Mouse (Mus musculus): Measurements from ENCODE around the gene Polr3b.

Gene Polr3b

DNA sequence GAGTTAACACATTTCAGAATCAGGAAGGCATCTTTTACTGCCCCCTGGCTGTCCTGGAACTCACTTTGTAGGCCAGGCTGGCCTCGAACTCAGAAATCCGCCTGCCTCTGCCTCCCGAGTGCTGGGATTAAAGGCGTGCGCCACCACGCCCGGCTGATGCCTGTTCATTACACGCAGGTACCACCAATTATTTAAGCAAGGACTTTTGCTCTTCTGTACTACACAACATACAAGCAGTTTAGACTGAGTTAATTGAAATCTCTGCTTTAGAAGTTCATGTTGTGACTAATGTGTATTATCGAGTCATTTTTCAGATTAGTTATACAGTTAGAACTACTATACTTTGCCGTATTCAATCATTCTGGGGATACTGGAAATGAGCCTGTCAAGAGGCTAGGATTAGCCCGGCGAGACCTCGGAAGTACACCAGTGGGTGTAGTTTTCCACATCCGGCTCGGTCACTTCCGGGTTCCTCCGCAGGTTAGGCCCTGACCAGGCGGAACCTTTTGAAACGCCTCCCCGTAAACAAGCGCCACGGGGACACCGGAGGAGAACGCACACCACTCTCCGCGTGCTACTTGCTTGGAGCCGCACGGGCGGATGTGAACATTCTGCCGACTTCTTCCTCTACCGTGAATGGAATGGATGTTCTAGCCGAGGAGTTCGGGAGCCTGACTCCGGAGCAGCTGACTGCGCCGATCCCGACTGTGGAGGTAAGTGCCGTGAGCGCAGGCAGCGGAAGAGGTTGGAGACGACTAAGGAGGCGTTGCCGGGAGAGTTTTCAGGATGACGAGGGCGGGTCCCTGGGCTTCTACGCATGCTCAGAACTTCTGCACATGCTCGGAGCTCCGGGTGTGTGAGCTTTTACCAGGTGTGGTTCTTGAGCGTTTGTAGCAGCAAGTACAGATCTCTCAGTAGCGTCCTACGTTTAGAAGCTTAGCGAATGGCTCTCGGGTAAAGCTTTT lies at the start of gene Polr3b:
TSS of gene Polr3b (plus strand) at position 467 of the 965 bp plus-strand sequence.
- DNase-seq (ENCODE audit: low spot score), result peak; percentile 96

DNA sequence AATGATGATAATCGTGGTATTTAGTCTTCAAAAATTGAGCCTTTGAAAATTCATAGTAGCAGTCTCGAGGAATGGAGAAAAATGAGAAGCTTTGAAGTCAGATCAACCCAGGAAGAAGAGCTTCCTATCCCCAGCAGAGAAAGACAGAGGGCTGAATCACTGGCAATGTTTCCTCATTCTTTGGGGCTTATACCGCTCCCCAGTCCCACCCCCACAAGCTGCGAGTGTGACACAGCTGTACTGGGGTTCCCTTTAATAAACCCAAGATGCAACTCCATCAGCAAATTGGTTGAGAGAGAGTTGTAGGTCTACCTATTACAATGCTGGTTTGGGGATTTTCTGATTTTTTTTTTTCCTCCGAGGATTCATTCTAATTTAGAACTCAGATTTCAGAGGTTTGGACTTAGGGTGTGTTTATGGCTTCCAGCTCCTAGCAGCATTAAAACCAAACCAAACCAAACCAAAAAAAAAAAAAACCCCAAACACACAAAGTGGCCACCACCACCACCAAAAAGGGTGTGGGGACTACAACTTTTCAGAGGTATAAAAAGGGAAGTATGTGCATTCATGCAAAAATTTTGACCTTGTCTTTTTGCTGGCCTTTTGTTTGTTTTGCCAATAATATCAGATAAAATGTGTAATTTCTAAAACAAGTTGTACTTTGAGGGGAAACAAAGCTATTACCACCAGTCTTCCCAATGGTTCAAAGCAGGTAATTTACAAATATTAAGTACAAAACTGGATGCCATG lies 48.2 kb upstream of the Polr3b start:
- no peak for DNase-seq (ENCODE audit: low spot score)

DNA sequence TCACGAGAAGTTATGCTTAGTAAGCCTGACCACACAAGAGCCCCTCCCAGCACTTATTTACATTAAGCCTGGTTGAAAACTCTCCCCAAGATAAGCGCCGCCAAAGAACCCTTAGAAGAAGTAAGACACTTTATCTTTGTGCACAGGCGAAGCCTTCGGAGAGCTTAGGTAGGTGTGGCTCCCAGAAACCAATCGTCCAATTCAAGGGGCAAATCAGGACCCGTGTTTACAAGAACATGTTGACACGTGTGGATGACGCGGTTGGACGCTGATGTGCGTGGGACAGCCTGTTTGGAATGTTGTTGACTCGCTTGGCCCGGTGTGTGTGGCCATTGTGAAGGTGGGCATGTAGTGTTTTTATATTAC lies 46.1 kb upstream of the Polr3b start:
- DNase-seq (ENCODE audit: low spot score), result no peak

DNA sequence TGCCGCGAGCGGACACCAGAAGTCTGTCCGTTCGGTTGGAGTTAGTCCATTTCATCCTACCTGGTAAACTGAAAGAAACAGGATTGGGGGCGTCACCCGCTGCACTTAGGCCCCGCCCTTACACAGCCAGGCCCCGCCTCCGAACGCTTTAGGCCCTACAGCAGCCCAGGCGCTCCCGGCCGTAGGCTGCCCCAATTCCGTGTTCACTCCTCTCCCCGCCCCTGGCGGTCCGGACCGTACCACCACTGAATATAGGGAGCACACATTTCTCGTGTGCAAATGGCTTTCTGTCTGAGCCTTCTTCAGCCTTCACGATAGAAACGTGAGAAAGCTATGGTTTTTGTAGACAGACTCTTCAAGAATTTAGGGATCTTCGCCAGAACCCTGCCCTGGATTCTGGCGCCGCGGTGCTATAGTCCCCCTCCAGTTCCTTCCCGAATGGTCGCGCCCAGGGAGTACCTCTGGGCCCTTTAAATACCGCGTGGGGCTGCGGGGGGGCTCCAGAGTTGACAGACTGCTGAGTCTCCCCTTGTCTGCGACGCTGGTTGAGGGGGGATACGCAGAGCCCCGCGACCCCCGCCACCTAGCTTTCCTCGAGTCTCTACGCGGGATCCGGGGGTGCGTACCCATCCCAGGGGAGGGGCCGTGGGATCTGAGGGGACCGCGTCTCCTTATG lies 45.6 kb upstream of the Polr3b start, which contains the start of gene Tcp11l2:
TSS of gene Tcp11l2 (plus strand) at position 232 of the 676 bp plus-strand sequence.
- DNase-seq (ENCODE audit: low spot score), result peak; percentile 96

DNA sequence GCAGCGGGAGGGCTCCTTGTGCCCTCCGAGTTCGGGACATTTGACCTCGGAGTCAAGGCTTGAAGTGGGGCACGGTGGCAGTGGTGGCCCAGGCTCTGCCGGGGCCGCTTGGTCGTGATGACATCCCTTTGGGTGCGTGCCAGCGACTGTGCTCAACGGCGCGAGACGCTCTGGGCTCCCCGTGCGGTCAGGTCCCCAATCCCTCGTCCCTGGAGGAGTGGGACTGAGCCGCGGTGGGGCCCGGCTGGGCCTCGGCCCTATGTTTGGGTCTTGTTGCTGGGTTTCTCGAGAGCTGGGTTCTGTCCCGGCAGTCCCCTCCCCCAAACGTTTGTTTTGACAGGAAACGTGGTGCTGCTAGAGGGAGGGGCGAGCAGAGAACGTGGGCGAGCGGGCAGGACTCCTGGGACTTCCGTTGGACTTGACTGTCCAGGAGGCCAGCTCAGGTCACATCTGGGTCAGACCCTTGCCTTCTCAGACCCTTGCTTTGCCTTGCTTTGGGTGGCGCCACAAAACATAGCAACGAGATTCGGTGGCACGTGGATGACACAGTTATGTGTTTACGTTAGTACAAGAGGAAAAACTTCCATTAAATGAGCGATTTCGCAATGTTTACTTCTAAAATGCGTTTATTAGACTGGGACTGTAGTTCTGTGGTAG lies 44.9 kb upstream of the Polr3b start:
- peak; percentile 93 for DNase-seq (ENCODE audit: low spot score)

DNA sequence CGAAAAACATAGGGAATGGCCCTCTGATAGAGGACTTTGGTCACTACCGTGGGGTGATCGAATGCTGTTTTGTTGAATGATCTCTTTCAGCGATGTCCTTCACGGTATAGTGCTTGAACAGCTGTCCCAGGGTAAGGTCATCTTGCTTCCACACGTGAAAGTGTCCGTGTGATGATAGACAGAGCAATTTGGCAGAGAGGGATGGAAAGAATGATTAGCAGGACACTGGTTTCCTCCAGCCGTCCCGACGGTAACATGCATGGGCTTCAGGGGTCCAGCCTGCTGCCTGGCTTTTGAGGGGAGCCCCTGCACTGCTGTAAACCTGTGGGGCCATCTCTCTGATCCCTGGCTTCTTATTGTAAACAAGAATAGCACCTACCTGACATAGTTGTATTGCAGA lies 43.4 kb upstream of the Polr3b start:
- no peak for DNase-seq (ENCODE audit: low spot score)

DNA sequence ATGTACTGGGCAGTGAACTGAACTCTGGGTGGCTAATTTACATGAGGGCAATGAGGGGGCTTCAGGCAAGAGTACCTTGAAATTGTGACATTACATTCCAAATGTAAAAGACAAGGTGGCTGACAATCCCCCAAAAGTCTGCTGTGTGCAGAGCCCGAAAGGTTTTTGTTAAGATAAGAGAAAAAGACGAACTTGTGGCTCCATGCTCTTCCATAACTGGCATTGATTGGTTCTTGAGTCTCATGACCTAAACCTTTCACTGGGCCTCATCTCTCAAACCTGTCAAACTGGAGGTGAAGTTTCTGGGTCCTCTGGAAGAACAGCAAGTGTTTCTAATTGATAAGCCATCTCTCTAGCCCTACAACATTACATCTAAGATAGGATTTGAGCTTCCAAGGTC lies 42.6 kb upstream of the Polr3b start:
- no peak for DNase-seq (ENCODE audit: low spot score)

DNA sequence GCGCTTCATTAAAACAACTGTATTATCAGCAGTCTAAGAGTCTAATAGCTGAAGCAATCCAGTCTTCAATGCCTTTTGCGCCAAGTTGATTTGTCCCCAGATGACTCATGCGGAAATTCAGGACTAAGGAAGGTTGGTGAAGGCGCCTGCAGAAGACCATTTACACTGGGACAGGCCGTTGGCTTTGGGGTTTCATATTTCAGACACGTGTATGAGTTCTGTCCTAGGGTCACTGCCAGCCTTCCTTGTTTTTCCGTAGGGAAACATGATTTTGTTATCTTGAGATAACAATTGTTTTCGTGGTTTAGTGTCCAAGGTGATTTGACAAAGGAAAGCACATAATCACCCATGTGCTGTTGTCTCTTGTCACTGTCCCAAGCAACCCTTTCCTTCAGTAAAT lies 40.9 kb upstream of the Polr3b start:
- no peak for DNase-seq (ENCODE audit: low spot score)

DNA sequence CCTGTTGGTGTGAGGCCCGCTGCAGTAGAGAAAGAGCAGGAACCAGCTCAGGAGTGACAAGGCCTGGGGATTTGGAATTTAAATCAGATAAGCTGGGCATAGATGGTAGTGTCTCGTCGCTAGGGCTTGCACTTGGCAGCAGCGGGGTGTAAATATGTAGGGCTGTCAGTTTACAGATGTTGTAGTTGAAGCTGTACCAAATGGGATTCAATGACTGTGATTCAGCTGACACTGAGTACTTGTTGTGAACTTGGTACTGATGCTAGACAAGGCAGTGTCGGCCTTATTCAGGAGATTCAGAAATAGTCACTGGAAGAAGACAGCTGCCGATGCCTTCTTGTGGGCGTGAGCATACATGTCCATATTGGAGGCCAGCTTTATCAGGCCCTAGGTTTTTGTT lies 39.9 kb upstream of the Polr3b start:
- DNase-seq (ENCODE audit: low spot score), result no peak

DNA sequence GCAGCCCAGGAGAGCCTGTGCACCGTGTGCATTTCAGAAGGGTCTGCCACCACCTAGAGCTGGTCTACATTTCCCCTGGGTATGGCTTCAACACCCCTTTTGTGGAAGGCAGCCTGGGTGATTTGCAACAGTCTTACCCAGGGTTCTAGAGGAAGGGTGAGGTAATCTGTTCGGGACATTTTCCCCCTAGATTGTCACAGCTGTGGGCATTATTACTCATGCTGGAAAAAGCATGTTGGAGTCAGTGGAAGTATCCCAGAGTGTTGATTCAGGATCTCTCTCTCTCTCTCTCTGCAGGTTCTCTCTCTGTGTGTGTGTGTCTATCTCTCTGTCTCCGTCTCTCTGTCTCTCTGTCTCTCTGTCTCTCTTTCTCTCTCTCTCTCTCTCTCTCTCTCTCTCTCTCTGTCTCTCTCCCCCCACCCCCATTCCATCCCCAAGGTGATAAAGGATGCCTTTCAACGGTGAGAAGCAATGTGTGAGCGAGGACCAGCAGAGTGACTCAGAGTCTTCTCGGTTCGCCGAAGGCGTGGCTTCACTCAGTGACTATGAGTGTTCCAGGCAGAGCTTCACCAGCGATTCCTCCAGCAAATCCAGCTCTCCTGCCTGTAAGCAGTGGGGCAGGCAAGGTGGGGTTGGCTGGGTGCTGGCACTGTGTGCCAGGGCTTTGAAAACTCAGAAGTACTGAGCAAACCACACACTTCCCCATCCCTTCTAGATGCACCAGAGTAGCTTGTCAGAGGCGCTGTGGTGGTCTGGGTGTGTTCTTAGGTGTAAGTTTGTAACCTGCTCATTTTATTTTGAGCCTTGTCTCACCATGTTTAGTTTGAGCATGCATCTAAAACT lies 37.4 kb upstream of the Polr3b start:
- no peak for DNase-seq (ENCODE audit: low spot score)

DNA sequence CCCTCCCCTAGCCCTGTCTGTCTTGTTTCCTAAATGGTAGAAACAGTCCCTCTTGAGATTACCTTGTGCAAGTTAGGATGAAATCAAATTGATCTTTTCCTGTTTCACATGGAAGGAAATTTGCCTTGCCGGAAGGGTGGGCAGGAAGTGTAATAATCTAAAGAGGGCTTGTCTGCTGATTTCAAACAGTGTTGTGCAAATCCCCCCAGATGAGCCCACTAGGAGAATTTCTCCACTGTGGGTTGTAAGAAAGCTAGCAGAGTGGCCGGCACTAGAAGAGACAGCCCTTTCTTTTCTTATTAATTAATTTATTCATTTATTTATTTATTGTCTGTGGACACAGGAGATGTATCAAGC lies 36.8 kb upstream of the Polr3b start:
- DNase-seq (ENCODE audit: low spot score), result no peak

DNA sequence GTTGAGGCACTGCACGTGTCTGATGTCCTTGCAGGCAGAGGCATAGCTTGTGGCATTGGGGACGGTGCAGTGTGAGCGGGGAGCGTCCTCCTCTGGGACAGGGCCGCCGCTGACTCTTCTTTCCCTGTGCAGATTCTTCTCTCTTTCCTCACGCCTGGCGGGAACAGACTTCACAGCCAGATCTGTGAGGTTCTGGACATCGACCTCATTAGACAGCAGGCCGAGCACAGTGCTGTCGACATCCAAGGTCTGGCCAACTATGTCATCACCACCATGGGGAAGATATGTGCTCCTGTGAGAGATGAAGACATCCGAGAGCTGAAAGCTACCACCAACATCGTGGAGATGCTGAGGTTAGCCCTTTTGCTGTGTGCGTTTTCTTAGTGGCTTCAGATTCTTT lies 31.1 kb upstream of the Polr3b start:
- DNase-seq (ENCODE audit: low spot score), result no peak

DNA sequence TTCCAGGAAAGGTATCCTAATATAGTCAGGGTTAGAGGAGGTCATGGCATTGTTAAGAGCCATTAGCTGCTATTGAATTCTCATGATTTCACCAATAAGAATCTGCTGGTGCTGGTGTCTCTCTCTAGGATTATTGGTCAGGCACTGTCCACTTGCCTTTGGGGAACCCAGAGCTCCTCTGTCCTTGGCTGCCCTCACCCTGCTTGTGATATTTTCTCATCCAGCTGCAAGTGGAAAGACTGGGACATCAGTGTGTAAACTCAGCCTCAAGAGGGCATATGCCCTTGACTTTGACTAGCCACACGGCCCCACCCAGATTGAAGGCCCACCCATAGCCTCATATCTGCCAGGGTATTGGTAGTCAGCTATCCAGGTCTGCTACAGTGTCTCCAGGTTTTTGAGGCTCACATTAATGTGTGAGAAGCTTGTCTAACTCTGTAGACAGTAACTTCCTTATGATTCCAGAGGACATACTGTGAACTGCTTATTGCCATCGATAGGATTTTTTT lies 30.4 kb upstream of the Polr3b start:
- DNase-seq (ENCODE audit: low spot score), result no peak

DNA sequence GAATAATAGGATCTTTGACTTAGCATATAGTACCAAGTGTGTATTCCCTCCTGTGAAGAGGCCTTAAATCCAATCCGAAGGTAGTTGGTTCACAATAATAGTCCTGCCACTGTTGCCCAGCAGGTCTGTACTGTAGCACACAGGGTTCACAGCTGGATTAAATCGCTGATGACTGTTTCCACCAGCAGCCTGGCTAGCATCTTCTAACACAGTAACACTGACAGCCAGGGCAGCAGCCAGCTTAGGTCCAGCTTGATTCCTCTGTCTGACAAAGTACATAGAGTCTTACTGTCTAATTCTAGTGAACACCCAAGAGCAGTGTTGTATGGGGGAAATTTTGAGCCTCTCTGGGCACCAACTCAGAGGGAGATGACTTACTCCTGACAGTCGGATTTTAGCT lies 29.3 kb upstream of the Polr3b start:
- DNase-seq (ENCODE audit: low spot score), result peak; percentile 26

DNA sequence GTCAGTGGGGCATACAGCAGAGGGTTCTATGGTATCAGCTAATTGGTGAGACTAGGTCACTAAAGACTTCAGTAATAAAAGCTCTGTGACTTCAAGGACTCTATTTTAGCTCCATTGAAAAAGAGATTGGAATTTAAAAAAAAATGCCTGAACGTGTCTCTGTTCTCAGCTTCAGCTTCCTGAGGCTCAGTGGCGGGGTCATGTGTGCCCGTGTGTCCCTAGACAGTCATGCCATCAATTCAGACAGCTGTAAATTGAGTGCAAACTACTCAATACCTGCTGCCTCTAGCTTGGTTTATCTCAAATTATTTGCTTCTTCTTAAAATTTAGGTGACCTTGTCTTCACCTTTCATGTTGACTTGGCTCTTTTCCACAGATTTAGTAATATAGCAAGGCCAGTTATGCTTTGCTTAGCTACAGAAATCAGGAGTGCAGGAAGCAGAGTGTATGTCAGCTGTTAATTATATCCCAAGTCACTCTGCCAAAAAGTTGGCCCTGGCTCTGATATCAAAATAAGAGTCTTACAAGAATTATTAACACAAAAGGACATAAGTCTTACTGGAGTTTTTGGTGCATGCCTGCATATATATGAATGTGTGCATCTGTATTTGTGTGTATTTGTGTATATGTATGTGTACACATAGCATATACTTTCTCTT lies 24.8 kb upstream of the Polr3b start:
- peak; percentile 41 for DNase-seq (ENCODE audit: low spot score)

DNA sequence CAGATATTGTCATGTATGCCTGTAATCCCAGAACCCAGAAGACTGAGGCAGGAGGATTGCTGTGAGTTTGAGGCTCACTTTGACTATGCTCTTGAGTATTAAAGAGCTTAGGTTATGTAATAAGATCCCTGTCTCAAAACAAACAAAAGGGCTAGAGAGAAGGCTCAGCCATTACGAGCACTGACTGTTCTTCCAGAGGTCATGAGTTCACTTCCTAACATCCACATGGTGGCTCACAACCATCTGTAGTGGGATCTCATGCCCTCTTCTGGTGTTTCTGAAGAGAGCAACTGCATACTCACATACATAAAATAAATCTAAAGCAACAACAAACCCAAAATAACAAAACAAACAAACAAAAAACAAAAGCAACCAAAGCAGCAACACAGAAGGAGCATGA lies 23.9 kb upstream of the Polr3b start:
- no peak for DNase-seq (ENCODE audit: low spot score)

DNA sequence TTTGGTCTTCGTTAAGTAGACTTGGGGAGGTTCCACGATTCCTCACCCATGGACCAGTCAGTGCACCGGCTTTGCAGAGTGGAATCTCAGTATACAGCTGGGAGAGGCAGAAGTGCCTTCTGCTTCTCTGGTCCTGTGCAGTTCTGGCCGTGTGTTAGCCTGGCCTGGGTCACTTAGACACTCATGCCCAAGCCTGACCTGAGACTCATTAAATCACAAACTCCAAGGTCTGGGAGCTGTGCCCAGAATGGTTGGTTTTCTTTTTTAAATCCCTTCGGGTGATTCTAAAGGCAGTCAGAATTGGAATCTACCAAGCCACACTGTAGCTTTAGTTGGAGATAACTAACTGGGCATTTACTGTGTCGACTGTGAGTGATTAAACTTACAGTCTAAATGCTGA lies 22.0 kb upstream of the Polr3b start:
- no peak for DNase-seq (ENCODE audit: low spot score)

DNA sequence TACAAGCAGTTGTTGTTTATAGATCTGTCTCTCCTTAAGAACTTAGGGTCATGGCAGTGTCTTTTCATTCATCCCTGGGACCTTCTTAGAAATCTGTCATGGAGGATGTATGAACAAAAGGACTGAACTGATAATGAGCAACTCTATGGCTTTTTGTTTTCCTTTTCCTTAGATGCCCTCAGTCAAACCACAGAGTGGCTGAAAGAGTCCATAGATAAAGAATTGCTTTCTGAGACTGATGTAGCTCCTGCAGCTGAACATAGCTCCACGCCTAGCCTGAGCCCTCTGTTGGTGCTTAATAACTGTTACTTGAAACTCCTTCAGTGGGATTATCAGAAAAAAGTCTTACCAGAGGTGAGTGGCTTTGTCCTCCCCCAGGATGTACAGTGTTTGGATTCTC lies 17.8 kb upstream of the Polr3b start:
- no peak for DNase-seq (ENCODE audit: low spot score)

DNA sequence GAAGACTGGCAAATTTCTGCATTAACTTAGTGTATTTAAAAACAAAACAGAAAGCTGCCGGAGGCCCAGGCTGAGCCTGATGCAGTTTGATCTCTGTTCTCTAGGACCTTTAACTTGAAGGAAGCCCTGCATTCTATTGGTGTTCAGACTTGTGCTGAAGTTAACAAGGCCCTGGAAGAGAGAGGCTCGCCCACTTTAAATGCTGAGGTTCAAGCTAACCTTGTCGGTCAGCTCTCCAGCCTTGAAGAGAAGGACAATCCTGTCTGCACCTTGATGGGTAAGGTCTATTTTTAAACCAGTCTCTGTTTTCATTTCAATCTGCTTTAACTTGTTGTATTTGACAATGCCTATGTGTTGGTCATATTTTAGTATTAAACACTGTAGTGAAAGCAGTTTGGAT lies 13.7 kb upstream of the Polr3b start:
- no peak for DNase-seq (ENCODE audit: low spot score)

DNA sequence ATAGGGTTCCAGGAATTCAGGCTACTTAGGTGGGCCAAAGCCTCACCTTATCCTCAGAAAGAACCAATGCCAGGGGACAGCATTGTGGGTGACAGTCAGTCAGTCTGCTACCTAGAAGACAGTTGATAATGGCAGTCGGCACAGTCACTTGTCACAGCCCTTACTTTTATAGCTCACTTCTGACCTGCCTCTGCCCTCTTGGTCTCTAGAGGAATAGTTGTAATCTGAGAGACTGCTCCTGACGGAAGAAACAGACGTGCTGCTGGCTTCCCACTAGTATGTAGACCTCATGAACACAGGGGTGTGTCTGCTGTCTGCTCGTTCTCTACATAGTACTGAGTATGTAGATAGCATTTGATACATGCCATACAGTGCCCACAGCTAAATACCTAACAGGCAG lies 11.8 kb upstream of the Polr3b start:
- DNase-seq (ENCODE audit: low spot score), result no peak

DNA sequence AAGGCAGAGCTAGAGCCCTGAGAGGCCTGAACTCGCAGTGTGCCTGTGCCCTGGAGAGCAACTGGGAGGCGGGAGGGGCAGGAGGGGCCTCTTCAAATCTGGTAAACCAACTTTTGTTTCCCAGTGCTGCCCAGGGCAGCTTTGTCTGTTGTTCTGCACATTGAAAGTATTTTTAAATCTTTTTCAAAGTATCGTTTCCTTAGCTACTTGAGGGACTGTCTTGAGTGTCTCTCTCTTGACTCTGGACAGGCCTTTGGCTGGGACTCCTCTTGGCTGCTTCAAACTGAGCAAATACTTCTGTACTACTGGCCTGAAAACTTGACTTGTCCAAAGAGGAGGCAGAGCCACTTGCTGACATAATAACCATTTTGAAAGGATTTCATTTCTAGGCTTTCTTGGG lies 11.3 kb upstream of the Polr3b start:
- peak; percentile 60 for DNase-seq (ENCODE audit: low spot score)

All from lung, postnatal 25 days (tissue).